Mouse (Mus musculus) heart, postnatal 0 days (tissue): ENCODE results near the gene Sox13.

Experiments used
- CTCF ChIP-seq: IDR thresholded peaks from 2 replicates; pipeline ENCODE4 v1.5.1; 2016; ENCODE audit warnings: antibody characterized with exemption, control low read depth, low read depth
- EP300 ChIP-seq: IDR thresholded peaks from 2 replicates; pipeline ENCODE4 v1.6.1; 2016; ENCODE audit warnings: antibody characterized with exemption, low read depth

DNA sequence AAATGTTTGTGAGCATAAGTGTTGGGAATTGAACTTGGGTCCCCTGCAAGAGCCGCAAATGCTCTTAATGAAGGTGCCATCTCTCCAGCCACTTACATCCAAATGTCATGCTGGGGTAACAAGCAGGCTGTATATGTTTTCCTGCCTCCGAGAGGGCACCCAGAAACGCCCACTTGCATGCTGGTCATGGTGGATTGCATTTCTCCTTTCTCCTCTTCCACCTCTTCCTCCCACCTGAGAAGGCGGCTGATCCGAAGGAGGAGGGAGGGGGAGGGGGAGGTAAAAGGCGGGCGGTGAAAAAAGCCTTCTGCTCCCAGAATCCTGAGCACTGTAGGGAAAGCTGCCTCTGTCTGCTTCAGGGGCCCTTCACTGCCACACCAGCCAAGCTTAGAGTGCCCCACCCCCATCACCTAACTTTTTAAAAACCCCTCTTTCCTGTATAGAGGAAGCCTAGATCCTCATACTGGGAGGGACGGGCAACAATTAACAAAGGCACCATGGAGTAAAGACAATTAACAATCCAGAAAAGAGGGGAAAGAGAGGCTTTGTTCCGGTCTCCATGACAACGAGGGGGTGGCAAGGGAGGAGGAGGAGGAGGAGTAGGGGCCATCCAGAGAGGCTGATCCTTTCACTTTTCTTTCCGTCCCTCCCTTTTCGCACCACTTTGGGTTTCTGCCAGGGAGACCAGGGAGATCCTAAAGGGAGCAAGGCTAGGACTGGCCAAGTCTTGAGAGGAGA is 10.0 kb upstream of the Sox13 start:
- TF ChIP-seq CTCF (no peak), EP300 (no peak)
